Mouse (Mus musculus): Measurements from ENCODE around the gene Lefty2. TPM values are rescaled to one million over a fixed set of nuclear protein-coding genes. Genes with fewer than 3 reads are reported as not detected.
"Not testable (repeated sequence)": the region's sequence is repeated elsewhere in the genome, so short reads cannot be mapped to it uniquely, and the experiment has no call there.

Gene Lefty2
- polyA plus RNA-seq, 1 experiment = 1.9 TPM

- no peak overlapping the region for H3K4me3 ChIP-seq (ENCODE audit: control insufficient read depth, insufficient read depth, low read length)
- 99% methylated on average over 2 of the region's 2 CpGs for WGBS
- peaks cover 22% of the 10 kb centered on the region for H3K4me1 ChIP-seq (replicated peaks; ENCODE audit: control insufficient read depth, insufficient read depth, low read length)
- no peak overlapping the region for H3K27ac ChIP-seq (ENCODE audit: control insufficient read depth, insufficient read depth, low read length)
- no peak for DNase-seq
- TF ChIP-seq POLR2A (IDR thresholded peaks at IDR 0.05; ENCODE audit: control insufficient read depth, extremely low read depth, insufficient read depth, low read length, poor library complexity) (no peak), CTCF (IDR thresholded peaks at IDR 0.05; ENCODE audit: borderline replicate concordance, control insufficient read depth, extremely low read depth, insufficient read depth, low read length, poor library complexity) (no peak)
- H3K36me3 ChIP-seq (ENCODE audit: control insufficient read depth, insufficient read depth, low read length) = no peaks in the 10 kb centered on the region
- H3K27me3 ChIP-seq (ENCODE audit: control insufficient read depth, insufficient read depth, low read length) = no peaks in the 10 kb centered on the region
Observed at GRCm38 (mm10) chr1:180924737-180925136, 31.8 kb downstream of the Lefty2 start.

- Histone ChIP-seq H3K27ac (ENCODE audit: control insufficient read depth, insufficient read depth, low read length) (no peak overlapping the region), H3K36me3 (ENCODE audit: control insufficient read depth, insufficient read depth, low read length) (no peaks in the 10 kb centered on the region), H3K4me3 (ENCODE audit: control insufficient read depth, insufficient read depth, low read length) (no peak overlapping the region), H3K27me3 (ENCODE audit: control insufficient read depth, insufficient read depth, low read length) (no peaks in the 10 kb centered on the region), H3K4me1 (replicated peaks; ENCODE audit: control insufficient read depth, insufficient read depth, low read length) (peaks cover 21% of the 10 kb centered on the region)
- no peak for DNase-seq
- WGBS = 12% methylated on average over 4 of the region's 4 CpGs
- no peak for TF ChIP-seq CTCF (IDR thresholded peaks at IDR 0.05; ENCODE audit: borderline replicate concordance, control insufficient read depth, extremely low read depth, insufficient read depth, low read length, poor library complexity)
Observed at GRCm38 (mm10) chr1:180926286-180926685, 33.4 kb downstream of the Lefty2 start.

- 91% methylated on average over 2 of the region's 2 CpGs for WGBS
- Histone ChIP-seq H3K4me1 (replicated peaks; ENCODE audit: control insufficient read depth, insufficient read depth, low read length) (peaks cover 8% of the 10 kb centered on the region), H3K4me3 (ENCODE audit: control insufficient read depth, insufficient read depth, low read length) (no peak overlapping the region), H3K27ac (ENCODE audit: control insufficient read depth, insufficient read depth, low read length) (no peak overlapping the region), H3K36me3 (ENCODE audit: control insufficient read depth, insufficient read depth, low read length) (no peaks in the 10 kb centered on the region), H3K27me3 (ENCODE audit: control insufficient read depth, insufficient read depth, low read length) (no peaks in the 10 kb centered on the region)
- no peak for DNase-seq
- no peak for TF ChIP-seq POLR2A (IDR thresholded peaks at IDR 0.05; ENCODE audit: control insufficient read depth, extremely low read depth, insufficient read depth, low read length, poor library complexity)
- no peak for TF ChIP-seq CTCF (IDR thresholded peaks at IDR 0.05; ENCODE audit: borderline replicate concordance, control insufficient read depth, extremely low read depth, insufficient read depth, low read length, poor library complexity)
Observed at GRCm38 (mm10) chr1:180929599-180929998, 36.7 kb downstream of the Lefty2 start.

- Histone ChIP-seq H3K4me1 (replicated peaks; ENCODE audit: control insufficient read depth, insufficient read depth, low read length) (peaks cover 4% of the 10 kb centered on the region), H3K27me3 (ENCODE audit: control insufficient read depth, insufficient read depth, low read length) (no peaks in the 10 kb centered on the region), H3K36me3 (ENCODE audit: control insufficient read depth, insufficient read depth, low read length) (no peaks in the 10 kb centered on the region), H3K27ac (ENCODE audit: control insufficient read depth, insufficient read depth, low read length) (no peak overlapping the region), H3K4me3 (ENCODE audit: control insufficient read depth, insufficient read depth, low read length) (no peak overlapping the region)
- 80% methylated on average over 3 of the region's 3 CpGs for WGBS
- TF ChIP-seq POLR2A (IDR thresholded peaks at IDR 0.05; ENCODE audit: control insufficient read depth, extremely low read depth, insufficient read depth, low read length, poor library complexity) = no peak
- no peak for TF ChIP-seq CTCF (IDR thresholded peaks at IDR 0.05; ENCODE audit: borderline replicate concordance, control insufficient read depth, extremely low read depth, insufficient read depth, low read length, poor library complexity)
- no peak for DNase-seq
Observed at GRCm38 (mm10) chr1:180931106-180931505, 38.2 kb downstream of the Lefty2 start.

GRCm38 (mm10) chr1:180933659-180934058 lies 40.8 kb downstream of the Lefty2 start:
- WGBS = 82% methylated on average over 6 of the region's 6 CpGs
- TF ChIP-seq CTCF (IDR thresholded peaks at IDR 0.05; ENCODE audit: borderline replicate concordance, control insufficient read depth, extremely low read depth, insufficient read depth, low read length, poor library complexity) (no peak), POLR2A (IDR thresholded peaks at IDR 0.05; ENCODE audit: control insufficient read depth, extremely low read depth, insufficient read depth, low read length, poor library complexity) (no peak)
- Histone ChIP-seq H3K36me3 (ENCODE audit: control insufficient read depth, insufficient read depth, low read length) (no peaks in the 10 kb centered on the region), H3K27ac (ENCODE audit: control insufficient read depth, insufficient read depth, low read length) (no peak overlapping the region), H3K4me1 (replicated peaks; ENCODE audit: control insufficient read depth, insufficient read depth, low read length) (peaks cover 8% of the 10 kb centered on the region), H3K4me3 (ENCODE audit: control insufficient read depth, insufficient read depth, low read length) (no peak overlapping the region), H3K27me3 (ENCODE audit: control insufficient read depth, insufficient read depth, low read length) (no peaks in the 10 kb centered on the region)
- no peak for DNase-seq

- 93% methylated on average over 21 of the region's 21 CpGs for WGBS
- no peak for TF ChIP-seq CTCF (IDR thresholded peaks at IDR 0.05; ENCODE audit: borderline replicate concordance, control insufficient read depth, extremely low read depth, insufficient read depth, low read length, poor library complexity)
- H3K4me3 ChIP-seq (ENCODE audit: control insufficient read depth, insufficient read depth, low read length) = no peak within 1 kb of the TSS
- peaks cover 8% of the 10 kb centered on the region for H3K4me1 ChIP-seq (replicated peaks; ENCODE audit: control insufficient read depth, insufficient read depth, low read length)
- H3K27me3 ChIP-seq (ENCODE audit: control insufficient read depth, insufficient read depth, low read length) = no peaks in the 10 kb centered on the region
- no peak within 1 kb of the TSS for H3K27ac ChIP-seq (ENCODE audit: control insufficient read depth, insufficient read depth, low read length)
- H3K36me3 ChIP-seq (ENCODE audit: control insufficient read depth, insufficient read depth, low read length) = no peaks in the 10 kb centered on the region
- no peak for DNase-seq
Observed at GRCm38 (mm10) chr1:180934467-180935419, 41.8 kb downstream of the Lefty2 start, which contains the start of gene Lefty1. TSS of gene Lefty1 (plus strand) at chr1:180935022.

- H3K27ac ChIP-seq (ENCODE audit: control insufficient read depth, insufficient read depth, low read length) = not testable (repeated sequence)
- WGBS = 10% methylated on average over 41 of the region's 41 CpGs
Observed at GRCm38 (mm10) chr1:180936610-180937398, 43.9 kb downstream of the Lefty2 start.

More at GRCm38 (mm10) chr1:180936610-180937398, 43.9 kb downstream of the Lefty2 start:
- Histone ChIP-seq H3K4me1 (replicated peaks; ENCODE audit: control insufficient read depth, insufficient read depth, low read length) (peaks cover 20% of the 10 kb centered on the region), H3K4me3 (ENCODE audit: control insufficient read depth, insufficient read depth, low read length) (peak overlapping the region; percentile 34)
- DNase-seq; H3K27me3 ChIP-seq (ENCODE audit: control insufficient read depth, insufficient read depth, low read length); H3K36me3 ChIP-seq (ENCODE audit: control insufficient read depth, insufficient read depth, low read length): not testable (repeated sequence)

Measured in thymus, adult 2 months (tissue).